Mouse (Mus musculus) heart, adult 9 months (tissue): ENCODE measurements around the gene Gne.
"Not testable (repeated sequence)": the region's sequence is repeated elsewhere in the genome, so short reads cannot be mapped to it uniquely, and the experiment has no call there.

Experiments used
- DNase-seq, 2 experiments: peaks; one replicate each; pipeline ENCODE4 v3.0.0; 2022; ENCODE audit warnings: low spot score in 2 of 2

The Gne gene

GRCm38 (mm10) chr4:44072873-44073441 is 11.0 kb downstream of the Gne start:
- DNase-seq: no peak

DNA sequence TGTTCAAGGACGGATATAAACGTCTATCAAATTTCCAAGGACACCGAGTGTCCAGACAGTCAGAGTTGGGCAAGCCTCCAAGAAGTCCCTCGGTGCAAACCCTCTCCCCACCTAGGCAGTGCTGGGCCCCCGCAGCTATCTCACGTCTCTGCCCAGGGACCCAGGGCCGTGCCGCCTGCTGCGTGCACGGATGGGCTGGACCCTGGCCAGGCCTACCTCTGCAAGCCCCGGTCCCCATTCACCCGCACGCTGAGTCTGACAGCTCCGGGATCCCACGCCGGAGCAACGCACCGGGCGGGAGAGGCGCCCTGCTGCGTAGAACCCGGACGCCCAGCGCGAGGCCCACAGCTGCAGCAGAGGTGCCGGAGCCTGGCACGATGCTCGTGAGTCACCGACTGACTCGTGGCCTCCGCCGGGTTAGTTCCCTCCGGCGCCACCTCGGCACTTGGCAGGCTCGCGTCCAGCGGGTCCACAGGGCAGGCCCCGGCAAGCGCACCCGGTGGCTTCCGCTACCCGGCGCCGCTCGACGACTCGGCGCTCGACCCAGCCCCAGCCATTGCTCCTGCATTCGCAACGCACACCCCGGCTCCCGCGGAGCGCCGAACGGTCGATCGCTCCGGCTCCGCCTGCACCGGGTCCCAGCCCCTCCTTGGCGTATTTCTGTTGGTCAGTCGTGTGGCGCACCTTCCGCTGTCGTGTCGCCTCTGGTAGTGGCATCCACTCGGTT is 11.7 kb downstream of the Gne start:
- DNase-seq: peak; percentile 93

- DNase-seq: no peak
Measured at GRCm38 (mm10) chr4:44071741-44072145, 12.2 kb downstream of the Gne start.

DNA sequence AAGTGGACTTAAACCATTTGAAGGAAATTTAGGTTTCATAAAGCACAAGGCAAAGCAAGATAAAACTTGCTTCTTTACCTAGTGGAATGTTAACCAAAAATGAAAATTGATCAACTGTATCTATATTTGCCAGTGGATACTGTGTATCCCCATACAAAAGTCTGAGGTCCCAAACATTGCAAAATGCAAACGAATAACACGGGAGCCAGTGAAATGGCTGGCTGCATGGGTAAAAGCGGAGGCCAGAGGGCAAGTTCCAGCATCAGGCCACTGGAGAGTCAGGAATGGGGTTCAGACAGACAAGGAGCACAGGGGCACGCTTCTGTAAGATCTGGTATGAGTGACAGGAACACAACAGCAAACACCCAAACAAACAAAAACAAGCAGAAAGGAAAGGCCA is 13.3 kb downstream of the Gne start:
- no peak for DNase-seq

DNA sequence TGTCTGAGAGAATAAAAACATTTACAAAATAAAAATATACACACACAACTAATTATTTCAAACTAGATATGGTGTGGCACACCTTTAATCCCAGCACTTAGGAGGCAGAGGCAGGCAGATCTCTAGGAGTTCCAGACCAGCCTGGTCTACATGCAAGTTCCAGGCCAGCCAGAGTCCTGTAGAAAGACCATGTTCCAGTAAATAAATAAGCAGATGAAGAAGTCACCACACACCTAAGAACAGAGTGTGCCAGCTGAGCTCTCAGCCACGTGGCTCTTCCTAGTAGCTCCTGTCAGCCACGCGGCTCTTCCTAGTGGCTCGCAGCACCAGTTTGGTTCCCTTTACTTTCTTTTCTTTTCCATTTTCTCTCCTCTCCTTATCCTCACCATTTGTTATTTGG is 14.6 kb downstream of the Gne start:
- no peak for DNase-seq

- DNase-seq: no peak
Measured at GRCm38 (mm10) chr4:44068736-44069135, 15.2 kb downstream of the Gne start.

GRCm38 (mm10) chr4:44066891-44067290 is 17.1 kb downstream of the Gne start:
- DNase-seq: no peak

GRCm38 (mm10) chr4:44065355-44066025 is 18.5 kb downstream of the Gne start:
- DNase-seq: peak; percentile 70 to 86

DNA sequence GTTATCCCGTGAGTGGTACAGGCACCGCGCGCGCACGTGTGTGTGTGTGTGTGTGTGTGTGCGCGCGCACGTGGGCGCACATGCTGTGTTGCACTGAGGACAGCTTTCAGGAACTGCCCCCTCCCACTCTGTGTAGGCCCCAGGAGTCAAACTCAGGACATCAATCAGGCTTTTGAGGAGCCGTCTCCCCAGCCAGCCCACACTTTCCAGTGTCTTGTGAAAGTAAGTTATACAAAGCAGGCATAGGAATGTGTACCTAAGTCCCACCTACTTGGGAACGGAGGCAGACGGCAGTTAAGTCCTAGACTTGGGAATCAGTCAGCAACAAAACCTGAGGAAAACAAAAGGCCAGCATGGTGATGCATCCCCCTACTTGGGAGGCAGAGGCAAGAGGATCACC is 21.2 kb downstream of the Gne start:
- no peak for DNase-seq

DNA sequence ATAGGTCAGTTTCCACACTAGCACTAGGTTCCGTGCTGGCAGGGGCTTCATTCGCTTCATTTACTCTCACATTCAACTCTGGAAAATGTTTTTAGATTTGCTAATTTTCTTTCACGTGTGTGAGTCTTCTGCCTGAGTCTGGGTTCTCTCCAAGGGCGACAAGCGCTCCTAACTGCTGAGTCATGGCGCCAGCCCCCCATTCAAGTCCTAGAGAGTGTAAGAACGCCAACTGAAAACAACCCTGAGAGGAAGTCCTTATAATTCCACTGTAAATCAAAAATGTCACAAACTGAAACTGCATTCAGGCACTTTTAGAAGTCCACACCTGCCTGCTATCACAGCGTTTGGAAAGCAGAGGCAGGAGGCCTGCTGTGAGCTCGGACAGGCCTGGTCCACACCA is 21.9 kb downstream of the Gne start:
- DNase-seq: no peak

GRCm38 (mm10) chr4:44059674-44060073 is 24.3 kb downstream of the Gne start:
- no peak for DNase-seq

- DNase-seq: no peak
Measured at GRCm38 (mm10) chr4:44049812-44050211, 34.2 kb downstream of the Gne start.

GRCm38 (mm10) chr4:44046066-44046465 is 37.9 kb downstream of the Gne start:
- no peak for DNase-seq

GRCm38 (mm10) chr4:44044685-44045356 is 39.2 kb downstream of the Gne start:
- DNase-seq: no peak

- not testable (repeated sequence) for DNase-seq
Measured at GRCm38 (mm10) chr4:44043182-44043581, 40.8 kb downstream of the Gne start.

- no peak for DNase-seq
Measured at GRCm38 (mm10) chr4:44042429-44042828, 41.5 kb downstream of the Gne start.

DNA sequence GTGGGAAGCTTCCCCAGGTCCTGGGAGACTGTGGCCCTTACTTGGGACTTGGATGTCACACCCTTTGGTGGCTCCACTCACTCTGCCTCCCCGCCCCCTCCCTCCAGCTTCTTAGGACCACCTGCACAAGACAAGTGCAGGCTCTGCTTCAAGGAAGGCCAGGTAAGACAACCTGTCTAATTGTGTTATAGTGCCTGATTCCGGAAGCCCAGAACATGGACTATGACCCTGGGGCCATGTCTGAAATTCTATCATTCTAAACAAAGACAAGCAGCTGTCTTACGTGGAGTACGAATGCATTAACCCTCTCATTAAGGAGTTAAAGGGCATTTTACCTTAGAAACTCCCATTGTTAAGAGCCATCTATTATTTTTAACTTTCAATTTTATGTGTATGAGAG is 43.2 kb downstream of the Gne start:
- DNase-seq: no peak

DNA sequence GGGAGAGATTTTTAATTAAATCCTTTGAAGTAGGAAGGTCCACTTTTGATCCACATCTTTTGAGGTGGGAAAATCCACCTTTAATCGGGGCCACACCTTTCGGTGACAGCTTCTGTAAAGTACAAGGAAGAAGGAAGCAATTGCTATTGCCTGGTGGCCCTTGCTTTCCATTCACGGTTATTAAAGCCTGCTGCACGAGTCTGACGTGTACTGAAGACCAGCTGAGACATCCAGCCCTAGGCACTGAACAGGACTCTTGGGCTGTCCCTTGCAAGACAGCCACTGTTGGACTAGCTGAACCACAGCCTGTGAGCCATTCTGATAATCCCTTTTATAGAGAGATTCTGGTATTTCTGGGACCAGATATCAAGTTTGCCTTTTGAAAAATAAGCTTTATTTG is 47.5 kb downstream of the Gne start:
- DNase-seq: no peak

DNA sequence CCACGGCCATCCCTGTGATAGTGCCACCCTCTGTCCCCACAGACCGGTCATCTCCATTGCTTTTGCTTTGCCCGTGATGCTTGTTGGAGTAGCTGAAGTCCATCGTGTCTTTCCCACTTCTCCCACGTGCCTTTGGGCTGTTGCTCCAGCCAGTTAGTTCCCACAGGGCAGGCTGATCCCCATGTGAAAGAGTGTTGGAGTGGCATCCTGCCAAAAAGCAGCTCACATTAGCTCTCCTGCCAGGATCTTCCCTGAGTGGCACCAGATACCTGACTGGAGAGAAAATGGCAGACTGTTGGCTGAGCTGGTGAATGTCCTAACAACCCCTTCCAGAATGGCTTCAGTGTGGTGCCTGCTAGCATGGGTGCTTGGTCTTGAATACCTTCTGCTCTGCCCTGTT is 52.5 kb downstream of the Gne start:
- DNase-seq: peak; percentile 51 to 62

DNA sequence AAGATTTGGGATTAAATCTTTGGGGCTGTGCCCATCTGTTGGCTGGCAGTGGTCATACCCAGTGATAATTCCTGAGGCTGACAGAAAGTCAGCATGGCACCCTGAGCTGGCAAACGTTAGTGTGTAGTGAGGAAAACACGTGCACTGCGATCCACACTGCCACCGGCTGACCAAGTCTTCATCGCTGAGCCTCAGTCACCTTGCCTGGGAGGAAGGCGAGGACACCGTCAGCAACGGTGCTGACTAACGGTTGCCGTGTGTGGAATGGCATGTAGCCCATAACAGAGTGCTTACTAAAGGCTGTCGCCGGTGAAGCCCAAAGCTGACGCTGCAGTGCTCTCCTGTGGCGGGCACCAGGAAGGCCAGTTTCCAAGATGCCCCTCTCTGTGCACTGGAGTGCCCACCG is 54.3 kb downstream of the Gne start:
- peak; percentile 54 to 64 for DNase-seq

GRCm38 (mm10) chr4:44028303-44029135 is 55.5 kb downstream of the Gne start:
- DNase-seq: peak; percentile 14 to 27

DNA sequence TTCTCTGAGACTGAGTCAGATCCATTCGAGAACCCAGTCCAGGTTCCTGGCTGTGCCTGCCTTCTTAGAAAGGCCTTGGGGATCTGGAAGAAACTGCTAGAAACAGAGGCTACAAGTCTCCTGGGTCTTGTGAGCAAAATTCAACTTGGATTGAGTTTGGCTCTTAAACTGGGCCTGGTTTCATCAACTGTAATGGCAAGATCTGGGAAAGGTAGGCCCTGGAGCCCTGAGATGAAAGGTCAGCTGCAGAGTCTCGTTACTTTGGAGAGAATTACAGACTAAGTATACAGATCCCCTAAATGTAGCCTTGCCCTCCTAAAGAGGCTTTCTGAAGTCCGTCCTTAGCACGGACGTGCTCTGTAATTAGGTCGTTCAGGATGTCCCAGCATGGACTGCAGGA is 58.4 kb downstream of the Gne start:
- no peak for DNase-seq
